Comparison of ENCODE assay signal across 15 mouse cellular contexts in the genomic region with DNA sequence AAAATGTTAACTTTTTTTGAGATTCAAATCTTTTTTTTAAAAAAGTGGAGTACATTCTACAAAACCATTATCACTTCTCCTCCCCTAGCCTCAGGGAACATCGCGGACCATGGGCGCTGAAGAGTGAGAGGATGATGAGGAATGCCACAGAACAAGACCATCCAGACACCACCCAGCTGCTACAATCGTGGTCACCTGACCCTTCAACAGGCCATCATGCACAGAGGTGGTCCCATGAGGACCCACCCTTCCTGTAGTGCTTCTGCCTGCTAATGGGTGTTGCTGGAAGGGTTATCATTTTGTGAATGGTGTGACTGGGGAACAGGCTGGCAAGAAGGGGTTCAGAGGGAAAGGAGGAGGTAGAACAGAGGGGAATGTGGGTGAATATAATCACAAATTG.
"Had no signal": no experiment of that assay in that cellular context is flagged by ENCODE, and none has a peak within 500 bp of the region (broad histone marks: within the 10 kb centered on the region; RNA-seq: fewer than 3 reads in every experiment).

No protein-coding gene starts in this region.

- ATAC-seq: liver, postnatal 0 days; lung, postnatal 0 days; midbrain, embryonic 16.5 days had no signal

- H3K4me3 ChIP-seq: lung, embryonic 15.5 days; midbrain, embryonic 10.5 days; midbrain, embryonic 12.5 days; myocyte; neural tube, embryonic 12.5 days had no signal

- DNase-seq: liver, postnatal 0 days; lung, adult 2 months; lung, postnatal 4 days; midbrain, embryonic 14.5 days; right cerebral cortex, postnatal 14 days; thymus, adult 18-20 months; thymus, postnatal 14 days; thymus, postnatal 36 days had no signal

- H3K4me2 ChIP-seq: lung, embryonic 15.5 days; midbrain, embryonic 12.5 days; neural tube, embryonic 12.5 days had no signal

- H3K36me3 ChIP-seq: lung, embryonic 15.5 days; midbrain, embryonic 10.5 days; midbrain, embryonic 12.5 days; neural tube, embryonic 12.5 days had no signal

- H3K9ac ChIP-seq: liver, postnatal 0 days; lung, embryonic 15.5 days; midbrain, embryonic 12.5 days; neural tube, embryonic 12.5 days had no signal

- H3K9me3 ChIP-seq: lung, embryonic 15.5 days; midbrain, embryonic 10.5 days; midbrain, embryonic 12.5 days; neural tube, embryonic 12.5 days had no signal

- H3K27ac ChIP-seq: lung, embryonic 15.5 days; midbrain, embryonic 10.5 days; midbrain, embryonic 12.5 days; neural tube, embryonic 12.5 days had no signal

- H3K27me3 ChIP-seq: lung, embryonic 15.5 days; midbrain, embryonic 12.5 days; neural tube, embryonic 12.5 days had no signal
